Mouse (Mus musculus): ENCODE data around the gene Plcd1. TPM values are rescaled to one million over a fixed set of nuclear protein-coding genes. Genes with fewer than 3 reads are reported as not detected.

The Plcd1 gene
- total RNA-seq, 4 experiments from 2014 or later = 9.7 to 13.7 (median 12.2) TPM

DNA sequence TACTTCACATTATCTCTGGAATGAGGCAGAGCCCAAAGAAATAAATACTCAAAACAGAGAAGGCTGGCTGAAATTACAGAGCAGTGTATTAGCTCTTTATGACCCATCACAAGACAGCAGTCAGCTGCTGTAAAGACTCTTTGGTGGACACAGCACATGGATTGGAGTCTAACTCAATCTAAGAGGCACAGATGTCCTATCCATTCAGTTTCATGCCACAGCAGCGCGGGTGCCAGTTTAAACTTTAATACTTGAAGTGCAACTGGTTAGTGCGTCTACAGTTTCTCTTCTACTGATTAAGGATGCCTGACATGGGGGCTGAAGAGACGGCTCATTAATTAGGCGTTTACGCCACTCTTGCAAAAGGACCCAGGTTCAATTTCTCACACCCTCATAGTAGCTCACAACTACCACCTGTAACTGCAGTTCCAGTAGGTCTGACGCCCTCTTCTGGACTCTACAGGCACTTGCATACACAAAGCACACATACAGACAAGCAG is 67.4 kb downstream of the Plcd1 start:
- no peak for DNase-seq (ENCODE audit: low spot score in 2 of 2)

DNA sequence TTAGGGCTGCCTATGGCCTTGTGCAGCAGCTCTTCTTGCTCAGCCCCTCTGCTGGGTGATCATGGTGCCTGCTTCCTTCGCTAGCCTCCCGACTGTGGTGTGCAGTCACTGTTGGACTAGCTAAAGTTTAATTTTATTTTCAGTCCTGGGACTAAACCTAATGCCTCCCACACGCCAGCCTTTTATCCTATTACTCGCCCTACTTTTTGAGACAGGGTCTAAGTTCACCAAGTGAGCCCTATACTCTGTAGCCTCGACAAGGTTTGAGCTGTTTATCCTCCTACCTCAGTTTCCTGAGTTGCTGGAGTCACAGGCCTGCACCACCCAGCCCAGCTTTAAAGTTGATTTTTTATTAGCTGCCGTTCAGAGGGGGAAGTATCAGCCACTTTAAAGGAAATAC is 68.0 kb downstream of the Plcd1 start:
- no peak for DNase-seq (ENCODE audit: low spot score in 2 of 2)

DNA sequence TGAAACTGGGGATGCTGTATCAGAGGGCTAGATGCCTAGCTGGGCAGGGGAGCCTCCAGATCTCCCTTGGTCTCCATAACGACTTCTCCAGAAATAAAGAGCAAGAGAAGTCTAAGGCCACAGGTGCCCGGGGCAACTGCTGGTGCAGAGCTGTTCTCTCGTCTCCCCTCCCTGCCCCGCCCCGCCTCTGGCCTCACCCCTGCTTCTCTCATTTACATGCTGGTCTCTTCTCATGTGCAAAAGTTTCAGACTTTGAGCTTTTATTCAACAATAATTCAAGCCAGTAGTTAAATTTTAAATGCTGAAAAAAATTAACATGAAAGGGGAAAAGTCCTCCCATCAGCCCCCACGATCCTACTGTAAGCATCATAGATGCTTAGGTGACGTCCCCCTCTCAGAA is 71.6 kb downstream of the Plcd1 start:
- DNase-seq (ENCODE audit: low spot score in 2 of 2) = no peak

Small RNA genes within 50 kb of the gene (microRNA-seq; reads per million reads assigned to microRNA genes)
- gene Mir26a-1 = 5.8 to 117 reads per million in 2 experiments

Other genes starting within 250 kb of the Plcd1 start
- gene Ctdspl, start 167.0 kb downstream of the Plcd1 start, total RNA-seq (2022) = 10 to 100 TPM; 24.7 to 30.4 (median 28.1) TPM
- 1 to 10 TPM in 3 of 4 experiments, under 1 TPM in 1; 0.99 to 4.4 (median 3.1) TPM for gene Vill, start 40.7 kb downstream of the Plcd1 start, total RNA-seq (2022)
- 10 to 100 TPM in 1 of 4 experiments, 1 to 10 TPM in 3; 2.9 to 10.3 (median 3.9) TPM for gene Dlec1, start 9.0 kb upstream of the Plcd1 start, total RNA-seq (2022)
- 1 to 10 TPM in 3 of 4 experiments, under 1 TPM in 1; 1.00 to 2.0 (median 1.5) TPM for gene Acaa1b, start 63.6 kb upstream of the Plcd1 start, total RNA-seq (2022)
- not detected for gene Gm47289, start 65.7 kb upstream of the Plcd1 start, total RNA-seq (2022)
- not detected for gene Slc22a13, start 115.6 kb upstream of the Plcd1 start, total RNA-seq (2022)
- 10 to 100 TPM; 33.8 to 37.9 (median 35.9) TPM for gene Oxsr1, start 228.9 kb upstream of the Plcd1 start, total RNA-seq (2022)
- 10 to 100 TPM; 63.2 to 84.2 (median 72.6) TPM for gene Acaa1a, start 246.2 kb upstream of the Plcd1 start, total RNA-seq (2022)
- 10 to 100 TPM in 1 of 4 experiments, 1 to 10 TPM in 3; 5.7 to 11.3 (median 8.1) TPM for gene Myd88, start 247.9 kb upstream of the Plcd1 start, total RNA-seq (2022)